8 mouse cellular contexts compared by ENCODE assay signal in the genomic region with DNA sequence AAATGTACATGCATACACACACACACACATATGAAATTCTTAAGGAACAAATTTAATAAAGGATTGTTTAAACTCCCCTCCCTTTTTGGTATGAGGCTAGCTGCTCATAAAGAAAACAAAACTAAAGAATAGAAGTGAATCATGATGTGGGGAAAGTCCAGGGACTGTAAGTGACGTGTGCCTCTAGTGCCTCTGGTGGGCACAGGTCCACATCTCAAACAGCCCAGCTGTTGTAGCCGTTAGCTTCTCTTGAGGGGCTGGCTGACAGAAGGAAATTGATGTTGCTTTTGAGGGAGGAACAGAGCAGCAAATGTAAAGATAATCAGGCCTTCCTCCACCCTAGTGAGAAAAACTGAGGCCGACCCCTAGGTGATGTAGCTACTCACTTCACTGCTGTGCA.
DNase-seq lines count a peak whose midpoint lies in the region.

No protein-coding gene starts in this region.

- peak; percentile 31 for DNase-seq in adrenal gland, adult 2 months
- DNase-seq in adrenal gland, postnatal 4 days (ENCODE audit: low spot score in 2 of 2): no peak
- DNase-seq in kidney, postnatal 4 days: peak; percentile 31 to 48
- DNase-seq in kidney, postnatal 14 days: no peak
- peak; percentile 61 to 62 for DNase-seq in B cell, adult 2 months
- peak; percentile 51 for DNase-seq in lung, postnatal 10 days
- no peak for DNase-seq in frontal cortex, adult 2 months (ENCODE audit: extremely low spot score in 1 of 2, low spot score in 1 of 2)
- no peak for DNase-seq in ovary, adult 18-20 months (ENCODE audit: low spot score)

Comparison
In these comparisons a context has a peak if more than half of its experiments do, and no peak if none do; other contexts are left out.
1. DNase-seq: peak in adrenal gland, adult 2 months (single experiment), kidney, postnatal 4 days (2 of 2), B cell, adult 2 months (2 of 2) and lung, postnatal 10 days (single experiment); none in adrenal gland, postnatal 4 days (0 of 2), kidney, postnatal 14 days (single experiment), frontal cortex, adult 2 months (0 of 2) and ovary, adult 18-20 months (single experiment).